Mouse (Mus musculus) limb, embryonic 14.5 days (tissue): ENCODE measurements around the gene Dnaja1. TPM values are rescaled to one million over a fixed set of nuclear protein-coding genes. Genes with fewer than 3 reads are reported as not detected.

Experiments used
- ATAC-seq: fragments of 200-750 bp; cut with Nextera tagmentation; 2 replicates; pipeline ENCODE4 v1.8.0; 2017; ENCODE audit warnings: low read depth, moderate number of reproducible peaks, moderate TSS enrichment; ENCODE audit not compliant: low FRiP score
- DNase-seq: peaks from one replicate; pipeline ENCODE4 v3.0.0-alpha.2; 2015; ENCODE audit warnings: low spot score
- H3K27ac ChIP-seq: fragments of 300-500 bp; sonication (generic); replicated peaks from 2 replicates; pipeline ENCODE4 v1.5.1; 2014; ENCODE audit warnings: low read depth, mild to moderate bottlenecking, low read length, moderate library complexity, mixed read lengths
- H3K27me3 ChIP-seq: fragments of 300-500 bp; sonication (generic); 2 replicates; pipeline ENCODE4 v1.6.1; 2014; ENCODE audit warnings: low read length, mixed read lengths; ENCODE audit not compliant: control insufficient read depth, insufficient read depth
- H3K36me3 ChIP-seq: fragments of 300-500 bp; sonication (generic); 2 replicates; pipeline ENCODE4 v1.6.1; 2014; ENCODE audit warnings: mild to moderate bottlenecking, low read length, moderate library complexity, mixed read lengths; ENCODE audit not compliant: control insufficient read depth, insufficient read depth
- H3K4me1 ChIP-seq: fragments of 300-500 bp; sonication (generic); 2 replicates; pipeline ENCODE4 v1.6.1; 2014; ENCODE audit warnings: antibody characterized with exemption, low read length, mixed read lengths; ENCODE audit not compliant: control insufficient read depth, insufficient read depth
- H3K4me2 ChIP-seq: fragments of 300-500 bp; sonication (generic); replicated peaks from 2 replicates; pipeline ENCODE4 v1.6.1; 2014; ENCODE audit warnings: low read depth, mild to moderate bottlenecking, low read length, moderate library complexity; ENCODE audit not compliant: severe bottlenecking
- H3K4me3 ChIP-seq: fragments of 300-500 bp; sonication (generic); replicated peaks from 2 replicates; pipeline ENCODE4 v1.5.1; 2014; ENCODE audit warnings: low read length
- H3K9ac ChIP-seq: fragments of 300-500 bp; sonication (generic); 2 replicates; pipeline ENCODE4 v1.6.1; 2014; ENCODE audit warnings: mild to moderate bottlenecking, low read depth, low read length, moderate library complexity; ENCODE audit not compliant: severe bottlenecking
- H3K9me3 ChIP-seq: fragments of 300-500 bp; sonication (generic); 2 replicates; pipeline ENCODE4 v1.6.1; 2016; ENCODE audit warnings: low read length; ENCODE audit not compliant: control insufficient read depth
- POLR2A ChIP-seq: fragments of 200-500 bp; IDR thresholded peaks from 2 replicates; pipeline ENCODE4 v1.8.0; 2012; ENCODE audit warnings: inconsistent platforms, mild to moderate bottlenecking, moderate library complexity, borderline replicate concordance; ENCODE audit not compliant: insufficient read depth, insufficient read length; ENCODE audit errors: extremely low read depth
- WGBS: fragments of 180-500 bp; shearing (Covaris S2); extraction: QIAGEN DNeasy Blood & Tissue Kit; methylation state at CpG from one replicate; pipeline ENCODE4 v1.1.7; 2014; 5-methylcytosine and 5-hydroxymethylcytosine counted together
- microRNA counts: library from miRNA; unstranded; fragments of <30 nt; microRNA quantifications from one replicate; lab custom pipeline; 2016
- microRNA-seq: library from miRNA; unstranded; fragments of <30 nt; microRNA quantifications from one replicate; pipeline ENCODE4, GENCODE M21; 2016
- polyA plus RNA-seq, 2 experiments: library from polyadenylated mRNA; depleted of rRNA in 1 of 2; stranded (reverse) in 1 of 2; unstranded in 1 of 2; fragments of >200 nt; fragmentation: Nextera tagmentation in 1 of 2; extraction: Ambion mirVana in 1 of 2; gene quantifications; 2 replicates each; pipeline versions ENCODE4 v1.2.1 to v1.2.3; 2012 to 2014

Dnaja1 gene
- polyA plus RNA-seq, 2 experiments, result 96.6 to 343 TPM

DNA sequence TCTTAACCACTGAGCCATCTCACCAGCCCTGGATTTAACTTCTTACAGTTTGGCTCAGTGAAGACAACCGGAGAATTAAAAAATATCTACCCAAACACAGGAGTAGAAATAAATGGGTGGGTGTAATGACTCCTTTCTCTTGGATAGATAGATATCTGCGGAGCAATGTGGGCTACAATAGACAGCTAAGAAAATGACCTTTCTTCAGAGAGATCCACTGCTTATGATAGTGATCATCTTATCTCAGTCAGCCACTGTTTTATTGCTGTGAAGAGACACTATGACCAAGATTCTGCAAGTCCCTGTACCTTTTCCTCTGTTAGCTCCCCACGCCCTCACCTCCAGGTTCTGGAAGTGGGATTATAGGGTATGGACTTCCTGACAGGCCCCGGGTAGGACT is 61.1 kb downstream of the Dnaja1 start:
- H3K9me3 ChIP-seq, result no peaks in the 10 kb centered on the region
- H3K27ac ChIP-seq, result no peak overlapping the region
- no peak overlapping the region for H3K4me3 ChIP-seq
- no peak for TF ChIP-seq POLR2A
- no peaks in the 10 kb centered on the region for H3K36me3 ChIP-seq
- ATAC-seq, result no peak
- WGBS, result 93% methylated on average over 4 of the region's 4 CpGs
- H3K27me3 ChIP-seq, result no peaks in the 10 kb centered on the region
- H3K4me1 ChIP-seq, result peaks cover 6% of the 10 kb centered on the region; the same call in 1 of the 2 replicates
- no peak overlapping the region for H3K4me2 ChIP-seq
- DNase-seq, result no peak
- H3K9ac ChIP-seq, result no peak overlapping the region

- Histone ChIP-seq H3K9me3 (no peaks in the 10 kb centered on the region), H3K27ac (no peak overlapping the region), H3K36me3 (no peaks in the 10 kb centered on the region), H3K27me3 (no peaks in the 10 kb centered on the region), H3K4me1 (peaks cover 6% of the 10 kb centered on the region; the same call in 1 of the 2 replicates), H3K9ac (no peak overlapping the region), H3K4me3 (no peak overlapping the region), H3K4me2 (no peak overlapping the region)
- no peak for ATAC-seq
- TF ChIP-seq POLR2A, result no peak
- WGBS, result 81% methylated on average over 10 of the region's 10 CpGs
- no peak for DNase-seq
Measured at GRCm38 (mm10) chr4:40784556-40785169, 62.7 kb downstream of the Dnaja1 start.

DNA sequence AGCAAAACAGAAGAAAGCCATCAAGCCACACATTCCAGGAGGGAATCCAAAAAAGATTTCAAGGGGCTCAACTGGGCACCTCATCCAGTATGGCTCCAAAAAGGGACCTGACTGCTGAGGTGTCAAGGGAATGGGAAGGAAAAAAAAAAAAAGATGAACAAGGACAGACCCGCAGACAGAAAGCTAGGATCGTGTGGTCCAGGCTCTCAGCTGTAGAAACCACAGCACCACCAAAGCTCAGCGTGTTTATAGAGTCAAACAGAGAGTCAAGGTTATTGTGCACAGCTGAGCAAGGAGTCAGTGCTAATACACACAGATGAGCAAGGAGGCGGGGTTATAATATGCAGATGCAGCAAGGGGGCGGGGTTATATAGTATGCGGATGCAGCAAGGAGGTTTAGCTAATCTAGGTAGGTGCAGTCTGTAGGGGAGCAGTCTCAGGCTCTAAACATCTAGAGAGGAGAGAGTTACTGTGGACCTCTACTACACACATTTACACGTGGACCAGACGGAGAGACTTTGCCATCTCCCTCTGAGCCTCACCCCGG is 63.7 kb downstream of the Dnaja1 start:
- no peaks in the 10 kb centered on the region for H3K27me3 ChIP-seq
- ATAC-seq (no peak), DNase-seq (no peak)
- no peaks in the 10 kb centered on the region for H3K9me3 ChIP-seq
- WGBS, result 75% methylated on average over 9 of the region's 9 CpGs
- no peak overlapping the region for H3K4me2 ChIP-seq
- H3K4me1 ChIP-seq, result peaks cover 6% of the 10 kb centered on the region; the same call in 1 of the 2 replicates
- no peak overlapping the region for H3K4me3 ChIP-seq
- no peaks in the 10 kb centered on the region for H3K36me3 ChIP-seq
- no peak for TF ChIP-seq POLR2A
- no peak overlapping the region for H3K27ac ChIP-seq
- H3K9ac ChIP-seq, result no peak overlapping the region

- Histone ChIP-seq H3K9ac (no peak overlapping the region), H3K4me3 (no peak overlapping the region), H3K36me3 (no peaks in the 10 kb centered on the region), H3K9me3 (no peaks in the 10 kb centered on the region), H3K4me1 (peaks cover 6% of the 10 kb centered on the region; the same call in 1 of the 2 replicates), H3K4me2 (no peak overlapping the region), H3K27me3 (no peaks in the 10 kb centered on the region), H3K27ac (no peak overlapping the region)
- DNase-seq (no peak), ATAC-seq (no peak)
- WGBS, result 78% methylated on average over 4 of the region's 4 CpGs
- TF ChIP-seq POLR2A, result no peak
Measured at GRCm38 (mm10) chr4:40786578-40786977, 64.6 kb downstream of the Dnaja1 start.

MicroRNA genes within 50 kb of the gene (microRNA counts, 519-probe panel; counts per million panel counts)
- microRNA mmu-miR-207 (lab: Ali Mortazavi, UCI), result not detected

Small RNA genes lying within 50 kb of the gene (microRNA-seq; reads per million reads assigned to microRNA genes)
- not detected for gene Mir207

Other genes starting within 250 kb of the Dnaja1 start
- gene Tmem215, start 250.0 kb upstream of the Dnaja1 start, polyA plus RNA-seq (2012; rRNA removed), result 0.26 and 0.50 TPM in 2 replicates
- gene Tmem215, start 250.0 kb upstream of the Dnaja1 start, polyA plus RNA-seq (2014; fragmentation: Nextera tagmentation; extraction: Ambion mirVana), result 0.19 and 0.22 TPM in 2 replicates
- gene Aptx, start 19.0 kb upstream of the Dnaja1 start, polyA plus RNA-seq (2012; rRNA removed), result 15.6 and 18.8 TPM in 2 replicates
- 28.6 and 29.9 TPM in 2 replicates for gene Aptx, start 19.0 kb upstream of the Dnaja1 start, polyA plus RNA-seq (2014; fragmentation: Nextera tagmentation; extraction: Ambion mirVana)
- gene Smu1, start 35.8 kb downstream of the Dnaja1 start, polyA plus RNA-seq (2012; rRNA removed), result 67.4 and 73.4 TPM in 2 replicates
- gene Smu1, start 35.8 kb downstream of the Dnaja1 start, polyA plus RNA-seq (2014; fragmentation: Nextera tagmentation; extraction: Ambion mirVana), result 140 and 143 TPM in 2 replicates
- 35.9 and 41.3 TPM in 2 replicates for gene B4galt1, start 131.9 kb downstream of the Dnaja1 start, polyA plus RNA-seq (2012; rRNA removed)
- 52.3 and 54.8 TPM in 2 replicates for gene B4galt1, start 131.9 kb downstream of the Dnaja1 start, polyA plus RNA-seq (2014; fragmentation: Nextera tagmentation; extraction: Ambion mirVana)
- gene Spink4, start 197.9 kb downstream of the Dnaja1 start, polyA plus RNA-seq (2012; rRNA removed), result 0.49 and 1.4 TPM in 2 replicates
- gene Spink4, start 197.9 kb downstream of the Dnaja1 start, polyA plus RNA-seq (2014; fragmentation: Nextera tagmentation; extraction: Ambion mirVana), result not detected in 2 replicates
- gene Bag1, start 226.1 kb downstream of the Dnaja1 start, polyA plus RNA-seq (2012; rRNA removed), result 74.4 and 109 TPM in 2 replicates
- gene Bag1, start 226.1 kb downstream of the Dnaja1 start, polyA plus RNA-seq (2014; fragmentation: Nextera tagmentation; extraction: Ambion mirVana), result 249 and 252 TPM in 2 replicates
- 48.0 and 76.2 TPM in 2 replicates for gene Chmp5, start 226.3 kb downstream of the Dnaja1 start, polyA plus RNA-seq (2012; rRNA removed)
- 101 and 102 TPM in 2 replicates for gene Chmp5, start 226.3 kb downstream of the Dnaja1 start, polyA plus RNA-seq (2014; fragmentation: Nextera tagmentation; extraction: Ambion mirVana)
- 88.7 and 91.4 TPM in 2 replicates for gene Nfx1, start 248.8 kb downstream of the Dnaja1 start, polyA plus RNA-seq (2012; rRNA removed)
- gene Nfx1, start 248.8 kb downstream of the Dnaja1 start, polyA plus RNA-seq (2014; fragmentation: Nextera tagmentation; extraction: Ambion mirVana), result 88.8 and 96.1 TPM in 2 replicates